Mouse (Mus musculus): ENCODE data around the gene Vps50. TPM values are rescaled to one million over a fixed set of nuclear protein-coding genes. Genes with fewer than 3 reads are reported as not detected.
A peak's percentile ranks its signal among the peaks of the same experiment; 100 is the strongest.
"Not testable (repeated sequence)": the region's sequence is repeated elsewhere in the genome, so short reads cannot be mapped to it uniquely, and the experiment has no call there.

The Vps50 gene
- polyA plus RNA-seq, 1 experiment from 2014 or later, result 20.3 TPM

- Histone ChIP-seq H3K4me2 (ENCODE audit: low read length) (no peak overlapping the region), H3K9me3 (ENCODE audit: control insufficient read depth, low read length) (no peaks in the 10 kb centered on the region), H3K27ac (replicated peaks in 1 of 2; ENCODE audit: control insufficient read depth in 1 of 2, insufficient read depth in 1 of 2, low read depth in 2 of 2, low read length in 2 of 2) (no peak overlapping the region), H3K27me3 (ENCODE audit: control insufficient read depth, insufficient read depth, low read length) (no peaks in the 10 kb centered on the region), H3K36me3 (ENCODE audit: control insufficient read depth, insufficient read depth, low read length) (peaks cover 10% of the 10 kb centered on the region), H3K4me1 (ENCODE audit: control insufficient read depth in 2 of 2, insufficient read depth in 2 of 2, low read length in 2 of 2) (no peaks in the 10 kb centered on the region), H3K9ac (ENCODE audit: low read length) (no peak overlapping the region), H3K4me3 (ENCODE audit: control insufficient read depth in 1 of 2, insufficient read depth in 1 of 2, low read depth in 1 of 2, low read length in 2 of 2) (no peak overlapping the region)
- 93% methylated on average over 8 of the region's 8 CpGs for WGBS
- no peak for ATAC-seq (ENCODE audit: insufficient number of reproducible peaks, insufficient read depth, low FRiP score, low read depth)
Observed at GRCm38 (mm10) chr6:3573787-3574186, 75.6 kb downstream of the Vps50 start.

- H3K36me3 ChIP-seq (ENCODE audit: control insufficient read depth, insufficient read depth, low read length), result peaks cover 3% of the 10 kb centered on the region; the same call in 1 of the 2 replicates
- H3K9me3 ChIP-seq (ENCODE audit: control insufficient read depth, low read length), result no peaks in the 10 kb centered on the region
- no peak overlapping the region for H3K9ac ChIP-seq (ENCODE audit: low read length)
- no peak overlapping the region for H3K4me3 ChIP-seq (ENCODE audit: control insufficient read depth in 1 of 2, insufficient read depth in 1 of 2, low read depth in 1 of 2, low read length in 2 of 2)
- no peaks in the 10 kb centered on the region for H3K4me1 ChIP-seq (ENCODE audit: control insufficient read depth in 2 of 2, insufficient read depth in 2 of 2, low read length in 2 of 2)
- H3K4me2 ChIP-seq (ENCODE audit: low read length), result no peak overlapping the region
- WGBS, result 85% methylated on average over 1 of the region's 1 CpGs
- H3K27me3 ChIP-seq (ENCODE audit: control insufficient read depth, insufficient read depth, low read length), result no peaks in the 10 kb centered on the region
- H3K27ac ChIP-seq (replicated peaks in 1 of 2; ENCODE audit: control insufficient read depth in 1 of 2, insufficient read depth in 1 of 2, low read depth in 2 of 2, low read length in 2 of 2), result no peak overlapping the region
- no peak for ATAC-seq (ENCODE audit: insufficient number of reproducible peaks, insufficient read depth, low FRiP score, low read depth)
Observed at GRCm38 (mm10) chr6:3585402-3585801, 87.2 kb downstream of the Vps50 start.

- 76% methylated on average over 3 of the region's 3 CpGs for WGBS
- Histone ChIP-seq H3K9me3 (ENCODE audit: control insufficient read depth, low read length) (no peaks in the 10 kb centered on the region), H3K4me2 (ENCODE audit: low read length) (no peak overlapping the region), H3K27ac (replicated peaks in 1 of 2; ENCODE audit: control insufficient read depth in 1 of 2, insufficient read depth in 1 of 2, low read depth in 2 of 2, low read length in 2 of 2) (no peak overlapping the region), H3K4me3 (ENCODE audit: control insufficient read depth in 1 of 2, insufficient read depth in 1 of 2, low read depth in 1 of 2, low read length in 2 of 2) (no peak overlapping the region), H3K27me3 (ENCODE audit: control insufficient read depth, insufficient read depth, low read length) (no peaks in the 10 kb centered on the region), H3K9ac (ENCODE audit: low read length) (no peak overlapping the region), H3K4me1 (ENCODE audit: control insufficient read depth in 2 of 2, insufficient read depth in 2 of 2, low read length in 2 of 2) (no peaks in the 10 kb centered on the region), H3K36me3 (ENCODE audit: control insufficient read depth, insufficient read depth, low read length) (peaks cover 8% of the 10 kb centered on the region; the same call in 1 of the 2 replicates)
- no peak for ATAC-seq (ENCODE audit: insufficient number of reproducible peaks, insufficient read depth, low FRiP score, low read depth)
Observed at GRCm38 (mm10) chr6:3590289-3590904, 92.2 kb downstream of the Vps50 start.

GRCm38 (mm10) chr6:3594246-3594645 is 96.1 kb downstream of the Vps50 start:
- no peaks in the 10 kb centered on the region for H3K27me3 ChIP-seq (ENCODE audit: control insufficient read depth, insufficient read depth, low read length)
- 71% methylated on average over 1 of the region's 1 CpGs for WGBS
- H3K9ac ChIP-seq (ENCODE audit: low read length), result no peak overlapping the region
- no peak overlapping the region for H3K27ac ChIP-seq (replicated peaks in 1 of 2; ENCODE audit: control insufficient read depth in 1 of 2, insufficient read depth in 1 of 2, low read depth in 2 of 2, low read length in 2 of 2)
- no peaks in the 10 kb centered on the region for H3K4me1 ChIP-seq (ENCODE audit: control insufficient read depth in 2 of 2, insufficient read depth in 2 of 2, low read length in 2 of 2)
- H3K9me3 ChIP-seq (ENCODE audit: control insufficient read depth, low read length), result no peaks in the 10 kb centered on the region
- no peak overlapping the region for H3K4me2 ChIP-seq (ENCODE audit: low read length)
- ATAC-seq (ENCODE audit: insufficient number of reproducible peaks, insufficient read depth, low FRiP score, low read depth), result no peak
- no peak overlapping the region for H3K4me3 ChIP-seq (ENCODE audit: control insufficient read depth in 1 of 2, insufficient read depth in 1 of 2, low read depth in 1 of 2, low read length in 2 of 2)
- peaks cover 11% of the 10 kb centered on the region; the same call in 1 of the 2 replicates for H3K36me3 ChIP-seq (ENCODE audit: control insufficient read depth, insufficient read depth, low read length)

GRCm38 (mm10) chr6:3612827-3613226 is 114.6 kb downstream of the Vps50 start:
- H3K4me1 ChIP-seq (ENCODE audit: control insufficient read depth in 2 of 2, insufficient read depth in 2 of 2, low read length in 2 of 2), result no peaks in the 10 kb centered on the region
- no peaks in the 10 kb centered on the region for H3K36me3 ChIP-seq (ENCODE audit: control insufficient read depth, insufficient read depth, low read length)
- H3K27me3 ChIP-seq (ENCODE audit: control insufficient read depth, insufficient read depth, low read length), result no peaks in the 10 kb centered on the region
- WGBS, result 80% methylated on average over 2 of the region's 2 CpGs
- no peak overlapping the region for H3K4me3 ChIP-seq (ENCODE audit: control insufficient read depth in 1 of 2, insufficient read depth in 1 of 2, low read depth in 1 of 2, low read length in 2 of 2)
- no peak for ATAC-seq (ENCODE audit: insufficient number of reproducible peaks, insufficient read depth, low FRiP score, low read depth)
- H3K9ac ChIP-seq (ENCODE audit: low read length), result no peak overlapping the region
- H3K27ac ChIP-seq (replicated peaks in 1 of 2; ENCODE audit: control insufficient read depth in 1 of 2, insufficient read depth in 1 of 2, low read depth in 2 of 2, low read length in 2 of 2), result no peak overlapping the region
- H3K9me3 ChIP-seq (ENCODE audit: control insufficient read depth, low read length), result no peaks in the 10 kb centered on the region
- no peak overlapping the region for H3K4me2 ChIP-seq (ENCODE audit: low read length)

- H3K27ac ChIP-seq (replicated peaks in 1 of 2; ENCODE audit: control insufficient read depth in 1 of 2, insufficient read depth in 1 of 2, low read depth in 2 of 2, low read length in 2 of 2); ATAC-seq (ENCODE audit: insufficient number of reproducible peaks, insufficient read depth, low FRiP score, low read depth); H3K4me1 ChIP-seq (ENCODE audit: control insufficient read depth in 2 of 2, insufficient read depth in 2 of 2, low read length in 2 of 2); H3K27me3 ChIP-seq (ENCODE audit: control insufficient read depth, insufficient read depth, low read length); H3K9ac ChIP-seq (ENCODE audit: low read length); H3K36me3 ChIP-seq (ENCODE audit: control insufficient read depth, insufficient read depth, low read length); H3K4me3 ChIP-seq (ENCODE audit: control insufficient read depth in 1 of 2, insufficient read depth in 1 of 2, low read depth in 1 of 2, low read length in 2 of 2); H3K9me3 ChIP-seq (ENCODE audit: control insufficient read depth, low read length): not testable (repeated sequence)
- peak overlapping the region; percentile 51 for H3K4me2 ChIP-seq (ENCODE audit: low read length)
- WGBS, result 58% methylated on average over 11 of the region's 13 CpGs
Observed at GRCm38 (mm10) chr6:3620428-3621387, 122.5 kb downstream of the Vps50 start.
